Mouse (Mus musculus) neural tube, embryonic 15.5 days (tissue): Measurements from ENCODE around the gene Pbrm1. TPM values are rescaled to one million over a fixed set of nuclear protein-coding genes. Genes with fewer than 3 reads are reported as not detected.

ENCODE experiments used
- ATAC-seq: fragments of 200-750 bp; cut with Nextera tagmentation; 2 replicates; pipeline ENCODE4 v1.8.0; 2017; ENCODE audit warnings: mild to moderate bottlenecking, moderate TSS enrichment, moderate library complexity; ENCODE audit not compliant: low FRiP score
- H3K27ac ChIP-seq: fragments of 300-500 bp; sonication (generic); replicated peaks from 2 replicates; pipeline ENCODE4 v1.5.1; 2015; ENCODE audit warnings: mild to moderate bottlenecking, inconsistent platforms
- H3K27me3 ChIP-seq: fragments of 300-500 bp; sonication (generic); replicated peaks from 2 replicates; pipeline ENCODE4 v1.6.1; 2015; ENCODE audit warnings: inconsistent platforms
- H3K36me3 ChIP-seq: fragments of 300-500 bp; sonication (generic); 2 replicates; pipeline ENCODE4 v1.6.1; 2015; ENCODE audit warnings: inconsistent platforms
- H3K4me1 ChIP-seq: fragments of 300-500 bp; sonication (generic); 2 replicates; pipeline ENCODE4 v1.6.1; 2015; ENCODE audit warnings: inconsistent platforms
- H3K4me2 ChIP-seq: fragments of 300-500 bp; sonication (generic); 2 replicates; pipeline ENCODE4 v1.6.1; 2015; ENCODE audit warnings: inconsistent platforms, mild to moderate bottlenecking, moderate library complexity
- H3K4me3 ChIP-seq: fragments of 300-500 bp; sonication (generic); replicated peaks from 2 replicates; pipeline ENCODE4 v1.5.1; 2015; ENCODE audit warnings: mild to moderate bottlenecking, inconsistent platforms
- H3K9ac ChIP-seq: fragments of 300-500 bp; sonication (generic); replicated peaks from 2 replicates; pipeline ENCODE4 v1.6.1; 2015; ENCODE audit warnings: mild to moderate bottlenecking, inconsistent platforms
- H3K9me3 ChIP-seq: fragments of 300-500 bp; sonication (generic); replicated peaks from 2 replicates; pipeline ENCODE4 v1.6.1; 2016; ENCODE audit warnings: inconsistent platforms
- WGBS: fragments of 180-500 bp; shearing (Covaris S2); methylation state at CpG from one replicate; pipeline ENCODE4 v1.1.7; 2015; ENCODE audit warnings: mixed read lengths; 5-methylcytosine and 5-hydroxymethylcytosine counted together
- polyA plus RNA-seq: library from polyadenylated mRNA; unstranded; fragments of >200 nt; fragmentation: Nextera tagmentation; extraction: Ambion mirVana; gene quantifications from 2 replicates; pipeline ENCODE4 v1.2.1, GENCODE M21; 2015

The Pbrm1 gene
- polyA plus RNA-seq, 1 experiment from 2014 or later, result 102 TPM

GRCm38 (mm10) chr14:31136411-31137280 lies 117.7 kb downstream of the Pbrm1 start:
- no peaks in the 10 kb centered on the region for H3K9me3 ChIP-seq
- no peak overlapping the region for H3K27ac ChIP-seq
- ATAC-seq, result no peak
- no peak overlapping the region for H3K4me2 ChIP-seq
- WGBS, result 92% methylated on average over 26 of the region's 26 CpGs
- H3K4me1 ChIP-seq, result peaks cover 32% of the 10 kb centered on the region
- H3K4me3 ChIP-seq, result no peak overlapping the region
- H3K27me3 ChIP-seq, result no peaks in the 10 kb centered on the region
- H3K36me3 ChIP-seq, result peaks cover 51% of the 10 kb centered on the region
- no peak overlapping the region for H3K9ac ChIP-seq

- H3K36me3 ChIP-seq, result peaks cover 56% of the 10 kb centered on the region
- 89% methylated on average over 10 of the region's 10 CpGs for WGBS
- H3K27ac ChIP-seq, result no peak overlapping the region; the same call in 1 of the 2 replicates
Measured at GRCm38 (mm10) chr14:31137281-31137595, 118.3 kb downstream of the Pbrm1 start.

GRCm38 (mm10) chr14:31137791-31138190 lies 118.9 kb downstream of the Pbrm1 start:
- no peak overlapping the region for H3K9ac ChIP-seq
- H3K36me3 ChIP-seq, result peaks cover 56% of the 10 kb centered on the region
- H3K27me3 ChIP-seq, result no peaks in the 10 kb centered on the region
- peaks cover 21% of the 10 kb centered on the region for H3K4me1 ChIP-seq
- 86% methylated on average over 11 of the region's 11 CpGs for WGBS
- no peak overlapping the region for H3K4me2 ChIP-seq
- no peak overlapping the region for H3K4me3 ChIP-seq
- H3K9me3 ChIP-seq, result no peaks in the 10 kb centered on the region
- ATAC-seq, result no peak
- no peak overlapping the region; the same call in 1 of the 2 replicates for H3K27ac ChIP-seq

More at GRCm38 (mm10) chr14:31137281-31137595, 118.3 kb downstream of the Pbrm1 start:
- H3K4me2 ChIP-seq, result no peak overlapping the region
- H3K4me1 ChIP-seq, result peaks cover 26% of the 10 kb centered on the region
- no peak overlapping the region for H3K9ac ChIP-seq
- no peak overlapping the region for H3K4me3 ChIP-seq
- no peaks in the 10 kb centered on the region for H3K27me3 ChIP-seq
- no peaks in the 10 kb centered on the region for H3K9me3 ChIP-seq
- no peak for ATAC-seq

GRCm38 (mm10) chr14:31138219-31138896 lies 119.4 kb downstream of the Pbrm1 start:
- no peak overlapping the region for H3K4me2 ChIP-seq
- H3K9ac ChIP-seq, result no peak overlapping the region
- no peak overlapping the region for H3K4me3 ChIP-seq
- peaks cover 15% of the 10 kb centered on the region for H3K4me1 ChIP-seq
- H3K36me3 ChIP-seq, result peaks cover 56% of the 10 kb centered on the region
- no peaks in the 10 kb centered on the region for H3K9me3 ChIP-seq
- no peak for ATAC-seq
- no peaks in the 10 kb centered on the region for H3K27me3 ChIP-seq
- no peak overlapping the region for H3K27ac ChIP-seq
- WGBS, result 83% methylated on average over 22 of the region's 35 CpGs

- 95% methylated on average over 9 of the region's 9 CpGs for WGBS
- Histone ChIP-seq H3K27ac (no peak overlapping the region), H3K4me2 (no peak overlapping the region), H3K9me3 (no peaks in the 10 kb centered on the region), H3K4me3 (no peak overlapping the region), H3K4me1 (peaks cover 9% of the 10 kb centered on the region), H3K36me3 (peaks cover 56% of the 10 kb centered on the region), H3K9ac (no peak overlapping the region), H3K27me3 (no peaks in the 10 kb centered on the region)
- ATAC-seq, result no peak
Measured at GRCm38 (mm10) chr14:31138897-31139429, 120.0 kb downstream of the Pbrm1 start.

GRCm38 (mm10) chr14:31139666-31140065 lies 120.7 kb downstream of the Pbrm1 start:
- no peaks in the 10 kb centered on the region for H3K9me3 ChIP-seq
- no peaks in the 10 kb centered on the region for H3K27me3 ChIP-seq
- H3K4me3 ChIP-seq, result no peak overlapping the region
- peaks cover 56% of the 10 kb centered on the region for H3K36me3 ChIP-seq
- no peak overlapping the region for H3K27ac ChIP-seq
- no peak for ATAC-seq
- 90% methylated on average over 12 of the region's 12 CpGs for WGBS
- H3K4me2 ChIP-seq, result no peak overlapping the region
- no peak overlapping the region for H3K9ac ChIP-seq
- peaks cover 2% of the 10 kb centered on the region for H3K4me1 ChIP-seq

- 92% methylated on average over 15 of the region's 15 CpGs for WGBS
Measured at GRCm38 (mm10) chr14:31140141-31140540, 121.2 kb downstream of the Pbrm1 start.

GRCm38 (mm10) chr14:31141011-31141410 lies 122.1 kb downstream of the Pbrm1 start:
- H3K27me3 ChIP-seq, result no peaks in the 10 kb centered on the region
- no peak overlapping the region for H3K4me2 ChIP-seq
- H3K4me1 ChIP-seq, result no peaks in the 10 kb centered on the region
- peaks cover 47% of the 10 kb centered on the region for H3K36me3 ChIP-seq
- H3K9me3 ChIP-seq, result no peaks in the 10 kb centered on the region
- no peak overlapping the region for H3K9ac ChIP-seq
- no peak overlapping the region for H3K27ac ChIP-seq
- no peak overlapping the region for H3K4me3 ChIP-seq
- no peak for ATAC-seq
- 93% methylated on average over 14 of the region's 14 CpGs for WGBS

More at GRCm38 (mm10) chr14:31140141-31140540, 121.2 kb downstream of the Pbrm1 start:
- H3K36me3 ChIP-seq, result peaks cover 56% of the 10 kb centered on the region
- no peaks in the 10 kb centered on the region for H3K4me1 ChIP-seq
- H3K27ac ChIP-seq, result no peak overlapping the region
- no peak overlapping the region for H3K9ac ChIP-seq
- no peak overlapping the region for H3K4me2 ChIP-seq
- H3K9me3 ChIP-seq, result no peaks in the 10 kb centered on the region
- H3K27me3 ChIP-seq, result no peaks in the 10 kb centered on the region
- ATAC-seq, result no peak
- H3K4me3 ChIP-seq, result no peak overlapping the region

GRCm38 (mm10) chr14:31145694-31146093 lies 126.8 kb downstream of the Pbrm1 start:
- Histone ChIP-seq H3K27ac (no peak overlapping the region), H3K4me3 (no peak overlapping the region), H3K9me3 (no peaks in the 10 kb centered on the region), H3K4me1 (no peaks in the 10 kb centered on the region), H3K36me3 (peaks cover 10% of the 10 kb centered on the region; the same call in 1 of the 2 replicates), H3K27me3 (no peaks in the 10 kb centered on the region), H3K9ac (no peak overlapping the region), H3K4me2 (no peak overlapping the region)
- WGBS, result 91% methylated on average over 11 of the region's 11 CpGs
- no peak for ATAC-seq

- no peaks in the 10 kb centered on the region for H3K27me3 ChIP-seq
- 87% methylated on average over 27 of the region's 27 CpGs for WGBS
Measured at GRCm38 (mm10) chr14:31160196-31161150, 141.5 kb downstream of the Pbrm1 start.

GRCm38 (mm10) chr14:31161191-31161590 lies 142.3 kb downstream of the Pbrm1 start:
- Histone ChIP-seq H3K4me1 (no peaks in the 10 kb centered on the region), H3K4me3 (no peak overlapping the region), H3K9ac (no peak overlapping the region), H3K27ac (no peak overlapping the region), H3K27me3 (no peaks in the 10 kb centered on the region), H3K4me2 (no peak overlapping the region), H3K9me3 (no peaks in the 10 kb centered on the region), H3K36me3 (no peaks in the 10 kb centered on the region)
- 94% methylated on average over 7 of the region's 7 CpGs for WGBS
- ATAC-seq, result no peak

More at GRCm38 (mm10) chr14:31160196-31161150, 141.5 kb downstream of the Pbrm1 start:
- no peak overlapping the region for H3K27ac ChIP-seq
- H3K4me2 ChIP-seq, result no peak overlapping the region
- H3K9me3 ChIP-seq, result no peaks in the 10 kb centered on the region
- no peak for ATAC-seq
- no peaks in the 10 kb centered on the region for H3K36me3 ChIP-seq
- H3K9ac ChIP-seq, result no peak overlapping the region
- no peaks in the 10 kb centered on the region for H3K4me1 ChIP-seq
- H3K4me3 ChIP-seq, result no peak overlapping the region
